15 mouse cellular contexts compared by ENCODE assay signal in genomic region chr5:66817184-66817956, GRCm38 (mm10).
"Had no signal": no experiment of that assay in that cellular context is flagged by ENCODE, and none has a peak within 500 bp of the region (broad histone marks: within the 10 kb centered on the region; RNA-seq: fewer than 3 reads in every experiment).

No protein-coding gene starts in this region.

- H3K9me3 ChIP-seq: limb, embryonic 12.5 days; liver, embryonic 13.5 days; midbrain, embryonic 10.5 days; neural tube, embryonic 12.5 days had no signal

- H3K27ac ChIP-seq: left cerebral cortex, adult 2 months; limb, embryonic 12.5 days; liver, embryonic 13.5 days; neural tube, embryonic 12.5 days had no signal

- H3K4me1 ChIP-seq: limb, embryonic 12.5 days; liver, embryonic 13.5 days had no signal

- H3K4me2 ChIP-seq: limb, embryonic 12.5 days; liver, embryonic 13.5 days; neural tube, embryonic 12.5 days had no signal

- DNase-seq: kidney, adult 8-10 months; kidney, postnatal 25 days; liver; liver, embryonic 13.5 days; liver, postnatal 0 days; midbrain, embryonic 14.5 days; right cerebral cortex, postnatal 4 days; spleen, adult 18-20 months; thymus, adult 18-20 months; thymus, postnatal 25 days had no signal

- H3K36me3 ChIP-seq: limb, embryonic 12.5 days; liver, embryonic 13.5 days; midbrain, embryonic 10.5 days; neural tube, embryonic 12.5 days had no signal

- H3K4me3 ChIP-seq: left cerebral cortex, adult 2 months; limb, embryonic 12.5 days; liver, embryonic 13.5 days; midbrain, embryonic 10.5 days; neural tube, embryonic 12.5 days had no signal

- H3K27me3 ChIP-seq: limb, embryonic 12.5 days; liver, embryonic 13.5 days; neural tube, embryonic 12.5 days had no signal

- ATAC-seq: intestine, postnatal 0 days; liver, postnatal 0 days had no signal

- H3K9ac ChIP-seq: limb, embryonic 12.5 days; liver, embryonic 13.5 days; liver, postnatal 0 days; neural tube, embryonic 12.5 days had no signal
